Mouse (Mus musculus) brain, embryonic 18.5 days (tissue): ENCODE data around the gene Rcan2.

Source experiments
- DNase-seq: peaks from one replicate; pipeline ENCODE4 v3.0.0-alpha.2; 2012; ENCODE audit warnings: low read depth, low spot score

The Rcan2 gene

GRCm38 (mm10) chr17:43917143-43917542, 116.0 kb downstream of the Rcan2 start:
- DNase-seq, result no peak

DNA sequence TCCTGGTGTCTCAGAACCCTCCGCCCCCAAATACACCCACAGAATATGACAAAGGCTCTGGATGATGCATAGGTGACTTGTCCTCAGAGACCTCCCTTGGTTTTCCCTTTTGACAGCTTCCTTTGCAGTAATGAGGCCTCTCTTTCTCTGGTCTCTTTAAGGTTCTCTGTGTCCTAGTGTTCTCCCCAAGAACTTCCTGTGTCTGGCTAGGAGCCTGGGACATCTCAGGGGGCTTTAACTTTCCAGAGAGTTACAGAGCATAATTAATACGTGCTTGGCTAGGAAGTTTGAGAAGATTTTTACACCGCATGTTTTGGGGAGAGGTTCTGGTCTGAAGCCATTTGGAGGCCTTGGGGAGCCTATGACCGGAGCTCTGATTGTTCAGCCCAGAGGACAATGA, 128.7 kb downstream of the Rcan2 start:
- no peak for DNase-seq

- DNase-seq, result no peak
Measured at GRCm38 (mm10) chr17:43931731-43932130, 130.6 kb downstream of the Rcan2 start.

GRCm38 (mm10) chr17:43934056-43934455, 132.9 kb downstream of the Rcan2 start:
- no peak for DNase-seq

DNA sequence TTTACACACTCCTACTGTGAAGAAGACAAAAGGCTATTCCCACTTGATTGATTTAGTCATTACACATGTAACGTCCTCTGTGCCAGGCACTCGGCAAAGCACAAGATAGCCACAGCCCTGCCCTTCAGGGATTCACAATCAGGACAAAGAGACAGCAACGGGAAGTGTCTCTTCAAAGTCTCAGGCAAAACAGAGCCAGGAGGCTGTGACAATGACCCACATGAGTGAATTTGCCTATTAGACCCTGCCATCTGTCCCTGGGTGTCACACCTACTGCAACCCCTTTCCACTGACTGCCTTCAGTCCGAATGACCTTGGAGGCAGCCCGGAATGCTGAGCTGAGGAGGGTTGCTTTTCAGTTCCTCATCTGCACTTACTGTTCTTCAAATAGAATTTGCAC, 151.1 kb downstream of the Rcan2 start:
- DNase-seq, result no peak

DNA sequence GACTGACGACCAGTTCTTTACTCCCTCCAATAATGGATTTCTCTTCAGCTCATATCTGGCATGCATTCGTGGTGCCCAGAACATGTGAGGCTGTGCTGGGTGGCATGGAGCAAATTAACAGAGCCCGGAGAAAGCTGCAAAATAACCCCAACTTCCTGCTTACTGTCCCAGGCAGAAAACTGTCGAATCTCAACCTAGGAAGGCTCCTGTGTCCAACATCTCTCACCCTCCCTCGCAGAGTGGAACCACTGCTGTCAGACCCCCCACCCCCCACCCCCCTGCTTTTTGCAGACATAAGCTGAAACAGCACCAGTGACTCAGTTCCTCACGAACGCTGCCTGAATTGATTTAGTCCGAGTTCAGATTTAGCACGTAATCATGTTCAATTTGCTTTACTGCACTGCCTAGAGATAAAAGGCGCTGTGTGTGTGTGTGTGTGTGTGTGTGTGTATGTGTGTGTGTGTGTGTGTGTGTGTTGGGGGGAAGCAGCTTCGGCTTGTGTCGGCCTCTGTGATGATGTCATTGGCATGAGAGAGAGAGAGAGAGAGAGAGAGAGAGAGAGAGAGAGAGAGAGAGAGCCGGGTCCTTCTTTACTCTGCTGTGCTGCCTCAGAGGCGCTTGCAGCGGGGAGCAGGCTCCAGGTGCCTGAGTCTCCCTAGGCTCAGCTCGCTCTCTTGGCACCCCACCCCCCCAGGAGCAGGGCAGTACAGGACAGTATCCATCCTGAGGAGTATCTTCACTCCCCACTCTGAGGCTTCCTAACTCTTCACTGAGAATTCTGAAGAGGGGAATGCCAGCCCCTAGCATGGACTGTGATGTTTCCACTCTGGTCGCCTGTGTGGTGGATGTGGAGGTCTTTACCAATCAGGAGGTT, 151.7 kb downstream of the Rcan2 start:
- DNase-seq, result peak; percentile 47

DNA sequence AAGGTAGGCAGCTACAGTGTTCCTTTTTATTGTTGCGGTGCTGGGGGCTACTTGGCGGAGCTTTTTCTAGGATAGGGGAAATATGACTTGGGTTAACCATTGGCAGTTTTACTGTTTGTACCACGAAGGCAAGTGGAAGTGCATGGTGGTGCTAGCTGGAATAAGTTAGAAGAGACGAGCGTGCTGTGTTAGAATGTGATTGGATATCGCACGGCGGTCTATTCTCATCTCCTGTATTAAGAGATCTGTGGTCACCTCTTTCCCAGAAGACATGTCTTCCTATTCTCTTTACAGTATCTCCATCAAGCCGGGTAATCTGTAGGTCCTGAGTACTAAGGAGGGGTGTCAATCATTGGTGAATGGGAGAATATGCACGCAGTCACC, 152.4 kb downstream of the Rcan2 start:
- DNase-seq, result no peak

- no peak for DNase-seq
Measured at GRCm38 (mm10) chr17:43959797-43960196, 158.6 kb downstream of the Rcan2 start.

DNA sequence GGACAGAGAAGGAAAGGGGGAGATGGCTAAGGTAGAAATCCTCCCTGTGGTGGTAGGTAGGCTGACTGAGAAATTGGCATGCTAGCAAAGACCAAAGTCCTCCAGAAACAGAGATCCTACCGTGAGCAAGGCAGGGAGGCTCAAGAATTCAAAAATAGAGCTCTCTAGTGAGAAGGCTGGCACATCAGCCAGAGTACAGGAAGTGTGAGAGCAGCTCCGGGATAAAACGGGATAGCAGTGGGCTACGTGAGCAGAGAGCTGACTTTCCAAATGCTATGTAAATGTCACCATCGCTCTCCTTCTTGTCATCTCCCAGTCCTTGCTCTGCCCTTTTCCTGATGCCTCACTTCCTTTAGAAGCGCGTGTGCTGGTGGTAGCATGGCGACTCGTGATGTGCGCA, 168.8 kb downstream of the Rcan2 start:
- DNase-seq, result no peak

- DNase-seq, result no peak
Measured at GRCm38 (mm10) chr17:43977572-43977971, 176.4 kb downstream of the Rcan2 start.

DNA sequence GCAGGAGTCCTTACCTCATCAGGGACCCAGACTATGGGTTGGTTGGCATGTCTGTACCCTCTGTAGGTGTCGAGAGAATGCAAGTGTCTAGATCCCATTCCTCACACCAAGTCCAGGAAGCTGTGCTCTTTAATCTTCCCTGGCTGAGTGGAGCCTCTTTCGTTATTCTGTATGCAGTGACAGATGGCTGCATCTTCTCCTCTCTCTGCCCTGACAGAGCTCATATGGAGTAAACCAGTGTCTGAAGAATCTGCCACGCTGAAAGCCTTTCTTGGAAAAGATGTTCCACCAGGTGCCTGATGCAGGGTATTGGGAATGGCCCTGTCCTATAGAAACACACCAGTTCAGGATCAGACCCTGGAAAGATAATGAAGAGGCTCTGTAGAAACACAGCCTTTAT, 178.8 kb downstream of the Rcan2 start:
- DNase-seq, result no peak

- DNase-seq, result no peak
Measured at GRCm38 (mm10) chr17:43982505-43982904, 181.4 kb downstream of the Rcan2 start.

DNA sequence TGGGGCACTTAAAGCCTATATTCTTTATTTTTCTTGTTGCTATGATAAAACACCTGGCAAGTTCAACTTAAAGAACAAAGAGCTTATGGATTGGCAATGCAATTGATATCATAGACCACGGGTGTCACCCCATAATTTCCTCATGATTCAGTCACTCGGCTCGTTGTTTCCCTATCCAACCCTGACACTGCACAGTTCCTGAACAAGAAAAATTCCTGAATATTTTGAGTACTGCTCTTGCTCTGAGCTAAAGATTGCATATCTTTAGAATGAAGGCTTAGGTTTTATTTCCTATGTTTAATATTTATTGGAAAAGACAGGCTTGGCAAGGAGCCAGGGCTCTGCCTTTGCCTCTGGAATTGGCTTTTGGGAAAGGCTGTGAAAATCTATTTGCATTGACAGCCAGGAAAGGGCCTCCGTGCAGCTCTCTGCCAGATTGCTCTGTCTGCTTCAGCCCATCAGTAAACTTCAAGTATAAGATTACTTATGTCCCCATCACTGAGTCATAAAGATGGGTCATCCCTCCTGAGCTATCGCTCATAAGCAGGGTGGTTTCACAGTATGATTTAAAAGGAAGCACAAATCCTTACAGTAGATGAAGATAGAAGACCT, 188.3 kb downstream of the Rcan2 start:
- no peak for DNase-seq

GRCm38 (mm10) chr17:43990957-43991383, 189.8 kb downstream of the Rcan2 start:
- DNase-seq, result no peak

GRCm38 (mm10) chr17:43994080-43994479, 192.9 kb downstream of the Rcan2 start:
- DNase-seq, result no peak

DNA sequence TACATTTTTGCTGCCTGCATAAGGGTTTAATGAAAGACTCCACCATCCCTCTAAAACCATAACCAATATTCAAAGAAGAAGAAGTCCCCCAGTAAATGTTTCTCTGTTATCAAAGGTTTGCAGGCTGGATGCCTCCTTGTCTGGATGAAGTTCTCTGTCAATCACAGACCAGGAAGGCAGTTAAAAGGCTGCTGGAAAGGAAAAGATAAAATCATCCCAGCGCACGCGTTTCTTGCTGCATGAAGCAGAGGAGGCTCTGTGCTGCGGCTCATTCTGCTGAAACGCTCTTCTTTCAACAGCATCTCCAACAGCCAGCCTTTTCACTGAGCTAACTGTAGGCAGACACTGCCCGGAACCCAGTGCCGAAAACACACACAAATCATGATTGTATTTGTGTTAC, 196.4 kb downstream of the Rcan2 start:
- DNase-seq, result no peak

GRCm38 (mm10) chr17:43998095-43998494, 196.9 kb downstream of the Rcan2 start:
- no peak for DNase-seq

GRCm38 (mm10) chr17:44004401-44004800, 203.2 kb downstream of the Rcan2 start:
- no peak for DNase-seq

GRCm38 (mm10) chr17:44007411-44007810, 206.3 kb downstream of the Rcan2 start:
- DNase-seq, result no peak

DNA sequence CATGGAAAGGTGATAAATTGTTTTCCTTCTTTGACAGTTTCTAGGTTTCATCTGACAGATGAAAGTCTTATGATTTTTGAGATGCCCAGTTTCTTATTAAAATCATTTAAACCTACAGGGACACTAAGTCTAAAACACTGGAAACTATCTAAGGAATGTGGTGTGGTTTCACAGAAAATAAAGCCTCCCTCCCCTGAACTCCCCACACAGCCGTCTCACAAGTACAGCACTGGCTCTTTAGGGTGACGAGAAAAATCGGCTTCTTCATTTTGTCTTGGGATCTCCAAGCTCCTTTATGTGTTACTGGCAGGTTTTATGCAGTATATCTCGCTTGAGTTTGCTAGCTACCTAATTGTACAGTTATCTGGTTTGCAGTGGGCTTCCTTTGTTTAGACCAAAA, 210.8 kb downstream of the Rcan2 start:
- DNase-seq, result no peak

- DNase-seq, result no peak
Measured at GRCm38 (mm10) chr17:44013756-44014510, 212.8 kb downstream of the Rcan2 start.

- no peak for DNase-seq
Measured at GRCm38 (mm10) chr17:44016314-44016713, 215.2 kb downstream of the Rcan2 start.
